Mouse (Mus musculus): ENCODE measurements around the gene Polr2g. TPM values are rescaled to one million over a fixed set of nuclear protein-coding genes. Genes with fewer than 3 reads are reported as not detected.
"Not testable (repeated sequence)": the region's sequence is repeated elsewhere in the genome, so short reads cannot be mapped to it uniquely, and the experiment has no call there.

Polr2g gene
- total and polyA plus RNA-seq, 2 experiments: 13.2 to 26.6 TPM

DNA sequence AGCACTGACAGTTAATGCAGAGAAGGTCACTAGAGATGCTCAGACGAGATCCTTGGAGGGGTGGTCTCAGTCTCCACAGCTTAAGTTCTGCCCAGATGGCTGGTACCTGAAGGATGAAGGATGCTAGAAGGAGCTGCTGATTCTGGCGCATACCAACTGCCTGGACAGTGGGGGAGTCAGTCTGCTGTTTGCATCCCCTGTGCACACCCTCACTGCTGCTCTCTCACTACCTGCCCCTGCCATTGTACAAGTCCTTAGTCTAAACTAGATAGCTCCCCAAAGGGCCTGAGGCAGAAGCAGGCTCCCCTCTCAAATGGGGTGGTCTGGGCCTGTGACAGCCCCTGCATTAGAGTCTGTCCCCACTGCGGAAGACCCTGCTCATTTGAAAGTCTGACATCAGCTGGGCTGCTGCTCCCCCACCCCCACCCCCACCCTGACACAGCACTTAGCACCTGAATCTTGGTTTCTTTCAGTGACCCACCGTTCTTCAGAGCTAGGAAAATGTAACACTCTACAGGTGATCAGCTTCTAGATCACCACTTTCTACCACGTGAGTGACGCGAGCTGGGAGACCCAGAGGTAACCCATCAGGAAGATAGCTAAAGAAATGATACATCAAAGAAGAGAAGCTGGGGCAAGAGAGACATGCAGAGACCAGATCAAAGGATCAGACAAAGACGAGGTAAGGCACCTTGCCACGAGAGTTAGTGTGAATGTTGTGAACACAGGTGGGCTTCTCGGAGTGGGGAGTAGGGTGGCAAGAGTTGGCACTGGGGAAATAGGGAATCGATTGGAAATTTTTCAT lies 40.9 kb upstream of the Polr2g start, which contains the start of gene Gng3:
Gene Gng3 (minus strand): TSS at position 92 of the 805 bp plus-strand sequence.
- Histone ChIP-seq H3K79me2 (ENCODE audit: control insufficient read depth, insufficient read depth, low read length) (no peaks in the 10 kb centered on the region), H3K36me3 (ENCODE audit: control insufficient read depth, insufficient read depth, low read length) (peaks cover 4% of the 10 kb centered on the region; the same call in 1 of the 2 replicates), H3K4me3 (ENCODE audit: insufficient read depth, low read depth, low read length) (no peak within 1 kb of the TSS), H3K27ac (replicated peaks; ENCODE audit: insufficient read depth, low read depth, low read length) (no peak within 1 kb of the TSS), H3K27me3 (ENCODE audit: control insufficient read depth, insufficient read depth, low read length) (no peaks in the 10 kb centered on the region), H3K4me1 (ENCODE audit: control insufficient read depth, insufficient read depth, low read length) (peaks cover 9% of the 10 kb centered on the region), H3K9ac (ENCODE audit: low read depth, low read length) (no peak within 1 kb of the TSS; the same call in 1 of the 2 replicates)
- WGBS: 93% methylated on average over 11 of the region's 11 CpGs
- TF ChIP-seq POLR2A (IDR thresholded peaks at IDR 0.05; ENCODE audit: extremely low read depth, insufficient read depth, low read length) (no peak), CTCF (IDR thresholded peaks at IDR 0.05; ENCODE audit: low read depth, low read length) (no peak)
- no peak for DNase-seq (ENCODE audit: extremely low read depth, low read depth, low spot score)

DNA sequence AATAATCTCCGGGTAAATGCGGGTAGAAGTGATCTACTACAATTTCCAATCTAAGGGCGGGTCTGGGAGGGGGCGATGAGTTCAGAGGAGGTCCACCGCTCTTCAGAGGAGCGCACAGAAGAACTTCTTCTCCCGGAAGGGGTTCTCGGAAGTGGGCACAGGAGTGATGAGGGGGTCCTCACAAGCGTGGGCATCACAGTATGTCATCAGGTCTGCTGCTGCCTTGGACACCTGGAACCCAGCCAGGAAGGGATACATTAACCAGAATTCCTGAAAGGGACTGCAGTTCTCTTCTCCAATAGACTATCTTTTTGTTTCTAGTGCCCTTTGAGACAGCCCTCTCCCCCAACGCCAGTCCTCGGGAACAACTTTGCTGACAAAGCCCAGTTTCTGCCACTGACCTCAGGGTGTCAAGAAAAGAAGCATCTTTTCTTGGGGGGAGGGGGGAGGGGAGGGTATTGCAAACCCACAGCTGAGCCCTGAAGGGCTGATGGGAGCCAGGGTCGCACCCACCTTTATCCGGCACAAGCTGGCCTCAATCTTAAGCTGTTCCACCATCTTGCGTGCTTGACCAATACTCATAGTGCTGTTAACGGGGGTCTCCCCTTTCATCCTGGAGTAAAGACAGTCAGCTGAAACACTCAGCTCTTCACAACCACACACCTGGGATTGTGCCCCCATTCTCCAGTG lies 39.8 kb upstream of the Polr2g start:
- no peak for TF ChIP-seq CTCF (IDR thresholded peaks at IDR 0.05; ENCODE audit: low read depth, low read length)
- TF ChIP-seq POLR2A (IDR thresholded peaks at IDR 0.05; ENCODE audit: extremely low read depth, insufficient read depth, low read length): no peak
- Histone ChIP-seq H3K79me2 (ENCODE audit: control insufficient read depth, insufficient read depth, low read length) (no peaks in the 10 kb centered on the region), H3K36me3 (ENCODE audit: control insufficient read depth, insufficient read depth, low read length) (peaks cover 9% of the 10 kb centered on the region; the same call in 1 of the 2 replicates), H3K4me1 (ENCODE audit: control insufficient read depth, insufficient read depth, low read length) (peaks cover 9% of the 10 kb centered on the region), H3K27ac (replicated peaks; ENCODE audit: insufficient read depth, low read depth, low read length) (no peak overlapping the region), H3K27me3 (ENCODE audit: control insufficient read depth, insufficient read depth, low read length) (no peaks in the 10 kb centered on the region), H3K9ac (ENCODE audit: low read depth, low read length) (peak overlapping the region; percentile 89), H3K4me3 (ENCODE audit: insufficient read depth, low read depth, low read length) (peak overlapping the region; percentile 84)
- DNase-seq (ENCODE audit: extremely low read depth, low read depth, low spot score): no peak
- 24% methylated on average over 15 of the region's 15 CpGs for WGBS

DNA sequence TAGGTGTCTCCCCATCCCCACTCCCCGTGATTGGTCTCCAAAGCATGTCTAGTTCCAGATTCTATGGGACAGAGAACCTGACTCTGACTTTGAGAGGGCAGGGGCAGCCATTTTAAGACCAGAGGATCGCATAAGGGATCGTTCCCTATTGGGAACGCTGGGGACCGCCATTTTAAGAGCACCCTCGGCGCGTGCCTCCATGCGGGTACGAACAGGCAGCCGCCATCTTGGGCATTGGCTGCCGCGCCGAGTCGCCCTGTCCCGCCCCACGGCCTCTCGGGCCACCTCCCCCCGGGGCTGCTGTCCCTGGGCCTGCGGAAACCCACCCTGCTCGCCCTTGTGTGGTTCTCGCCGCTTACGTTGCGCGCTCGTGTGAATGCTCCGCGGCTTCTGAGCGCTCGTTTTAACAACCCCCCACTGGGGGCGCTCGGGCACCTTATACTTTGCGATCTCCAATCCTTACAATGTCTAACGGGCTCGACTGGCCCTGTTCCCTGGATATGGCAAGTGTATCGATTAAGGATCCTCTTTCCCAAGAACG lies 38.9 kb upstream of the Polr2g start, which contains the start of gene Bscl2:
Gene Bscl2 (plus strand): TSS at position 217 of the 541 bp plus-strand sequence.
- peak within 1 kb of the TSS; percentile 89 for H3K9ac ChIP-seq (ENCODE audit: low read depth, low read length)
- peak within 1 kb of the TSS; percentile 84 for H3K4me3 ChIP-seq (ENCODE audit: insufficient read depth, low read depth, low read length)
- H3K4me1 ChIP-seq (ENCODE audit: control insufficient read depth, insufficient read depth, low read length): peaks cover 9% of the 10 kb centered on the region
- H3K27ac ChIP-seq (replicated peaks; ENCODE audit: insufficient read depth, low read depth, low read length): peak within 1 kb of the TSS; percentile 63
- TF ChIP-seq POLR2A (IDR thresholded peaks at IDR 0.05; ENCODE audit: extremely low read depth, insufficient read depth, low read length): no peak
- peak; percentile 50 for TF ChIP-seq CTCF (IDR thresholded peaks at IDR 0.05; ENCODE audit: low read depth, low read length)
- peaks cover 15% of the 10 kb centered on the region for H3K36me3 ChIP-seq (ENCODE audit: control insufficient read depth, insufficient read depth, low read length)
- WGBS: 1% methylated on average over 38 of the region's 38 CpGs
- H3K27me3 ChIP-seq (ENCODE audit: control insufficient read depth, insufficient read depth, low read length): no peaks in the 10 kb centered on the region
- H3K79me2 ChIP-seq (ENCODE audit: control insufficient read depth, insufficient read depth, low read length): no peaks in the 10 kb centered on the region
- peak; percentile 53 for DNase-seq (ENCODE audit: extremely low read depth, low read depth, low spot score)

DNA sequence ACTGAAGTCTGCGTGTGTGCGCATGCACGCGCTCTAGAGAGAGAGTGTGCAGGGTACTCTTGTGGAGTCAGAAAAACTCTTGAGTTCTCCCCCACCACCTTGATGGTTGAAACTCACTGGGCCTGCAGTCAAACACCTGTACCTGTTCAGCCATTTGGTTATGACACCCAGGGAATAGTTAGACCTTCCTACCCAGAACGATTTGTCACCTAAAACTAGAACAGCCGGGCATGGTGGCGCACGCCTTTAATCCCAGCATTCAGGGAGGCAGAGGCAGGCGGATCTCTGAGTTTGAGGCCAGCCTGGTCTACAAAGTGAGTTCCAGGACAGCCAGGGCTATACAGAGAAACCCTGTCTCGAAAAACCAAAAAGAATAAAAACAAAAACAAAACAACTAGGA lies 38.0 kb upstream of the Polr2g start:
- not testable (repeated sequence) for DNase-seq (ENCODE audit: extremely low read depth, low read depth, low spot score); H3K27me3 ChIP-seq (ENCODE audit: control insufficient read depth, insufficient read depth, low read length); H3K79me2 ChIP-seq (ENCODE audit: control insufficient read depth, insufficient read depth, low read length); H3K9ac ChIP-seq (ENCODE audit: low read depth, low read length); H3K4me3 ChIP-seq (ENCODE audit: insufficient read depth, low read depth, low read length); H3K4me1 ChIP-seq (ENCODE audit: control insufficient read depth, insufficient read depth, low read length); H3K27ac ChIP-seq (replicated peaks; ENCODE audit: insufficient read depth, low read depth, low read length)
- WGBS: 98% methylated on average over 10 of the region's 10 CpGs
- H3K36me3 ChIP-seq (ENCODE audit: control insufficient read depth, insufficient read depth, low read length): peaks cover 25% of the 10 kb centered on the region

DNA sequence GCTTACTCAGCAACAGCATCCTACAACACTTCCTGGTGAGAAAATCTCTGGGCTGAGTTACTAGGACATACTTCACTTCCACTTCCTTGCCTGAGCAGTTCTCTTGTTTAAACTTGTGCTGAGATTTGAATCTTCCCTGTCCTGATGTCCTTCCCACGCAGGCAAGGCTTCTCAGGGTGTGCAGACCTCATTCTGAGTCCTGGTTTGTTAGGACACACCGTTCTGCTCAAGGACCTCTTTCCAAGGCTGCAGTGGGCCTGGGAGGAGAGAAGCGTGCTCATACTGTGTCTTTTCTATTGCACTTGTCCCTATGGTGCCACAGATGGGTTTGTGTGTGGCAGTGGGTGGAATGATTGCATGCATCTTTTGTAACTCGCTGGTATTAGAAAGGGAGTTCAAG lies 34.6 kb upstream of the Polr2g start:
- peaks cover 58% of the 10 kb centered on the region for H3K36me3 ChIP-seq (ENCODE audit: control insufficient read depth, insufficient read depth, low read length)
- WGBS: 81% methylated on average over 4 of the region's 4 CpGs
- DNase-seq (ENCODE audit: extremely low read depth, low read depth, low spot score): no peak

More for the DNA sequence above, 34.6 kb upstream of the Polr2g start:
- Histone ChIP-seq H3K9ac (ENCODE audit: low read depth, low read length) (no peak overlapping the region), H3K27ac (replicated peaks; ENCODE audit: insufficient read depth, low read depth, low read length) (no peak overlapping the region), H3K27me3 (ENCODE audit: control insufficient read depth, insufficient read depth, low read length) (no peaks in the 10 kb centered on the region), H3K4me1 (ENCODE audit: control insufficient read depth, insufficient read depth, low read length) (0 out of 2 replicates have a peak, but pooled peaks cover under 1% of the 10 kb centered on the region), H3K4me3 (ENCODE audit: insufficient read depth, low read depth, low read length) (no peak overlapping the region), H3K79me2 (ENCODE audit: control insufficient read depth, insufficient read depth, low read length) (no peaks in the 10 kb centered on the region)
- no peak for TF ChIP-seq POLR2A (IDR thresholded peaks at IDR 0.05; ENCODE audit: extremely low read depth, insufficient read depth, low read length)
- no peak for TF ChIP-seq CTCF (IDR thresholded peaks at IDR 0.05; ENCODE audit: low read depth, low read length)
